Comparison of ENCODE assay signal across 8 mouse cellular contexts in genomic region chr2:132578059-132578458, GRCm38 (mm10). TPM values are rescaled to one million over a fixed set of nuclear protein-coding genes. Genes with fewer than 3 reads are reported as not detected.
DNase-seq lines count a peak whose midpoint lies in the region; ATAC-seq lines count a peak whose summit lies in the region.

No protein-coding gene starts in this region.

- H3K9me3 ChIP-seq in forebrain, embryonic 10.5 days, result 0 out of 2 replicates have a peak, but pooled peaks cover 2% of the 10 kb centered on the region
- no peaks in the 10 kb centered on the region for H3K9me3 ChIP-seq in heart, embryonic 16.5 days (replicated peaks; ENCODE audit: control insufficient read depth, low read length)
- no peaks in the 10 kb centered on the region for H3K9me3 ChIP-seq in liver, embryonic 15.5 days (replicated peaks)
- no peaks in the 10 kb centered on the region for H3K9me3 ChIP-seq in neural tube, embryonic 12.5 days

- H3K36me3 ChIP-seq in forebrain, embryonic 10.5 days (replicated peaks), result peaks cover 6% of the 10 kb centered on the region; the same call in 1 of the 2 replicates
- no peaks in the 10 kb centered on the region for H3K36me3 ChIP-seq in heart, embryonic 16.5 days (ENCODE audit: control insufficient read depth, insufficient read depth)
- H3K36me3 ChIP-seq in liver, embryonic 15.5 days (replicated peaks), result no peaks in the 10 kb centered on the region
- H3K36me3 ChIP-seq in neural tube, embryonic 12.5 days, result no peaks in the 10 kb centered on the region

- WGBS in forebrain, embryonic 10.5 days, result 1% methylated on average over 38 of the region's 38 CpGs
- 2% methylated on average over 38 of the region's 38 CpGs for WGBS in heart, embryonic 16.5 days
- under 1% methylated on average over 38 of the region's 38 CpGs for WGBS in liver, embryonic 15.5 days (ENCODE audit: insufficient replicate concordance)
- 2% methylated on average over 38 of the region's 38 CpGs for WGBS in neural tube, embryonic 12.5 days

- H3K27me3 ChIP-seq in forebrain, embryonic 10.5 days (ENCODE audit: poor library complexity, severe bottlenecking), result no peaks in the 10 kb centered on the region
- no peaks in the 10 kb centered on the region for H3K27me3 ChIP-seq in heart, embryonic 16.5 days (ENCODE audit: control insufficient read depth, insufficient read depth, low read length)
- H3K27me3 ChIP-seq in liver, embryonic 15.5 days, result no peaks in the 10 kb centered on the region
- H3K27me3 ChIP-seq in neural tube, embryonic 12.5 days (replicated peaks), result no peaks in the 10 kb centered on the region

- peak overlapping the region; percentile 93 for H3K9ac ChIP-seq in heart, embryonic 16.5 days (ENCODE audit: low read length)
- H3K9ac ChIP-seq in liver, embryonic 15.5 days, result peak overlapping the region; percentile 99
- H3K9ac ChIP-seq in neural tube, embryonic 12.5 days, result peak overlapping the region; percentile 96

- H3K4me3 ChIP-seq in forebrain, embryonic 10.5 days, result peak overlapping the region; percentile 87
- peak overlapping the region; percentile 96 for H3K4me3 ChIP-seq in heart, embryonic 16.5 days (ENCODE audit: low read length)
- H3K4me3 ChIP-seq in liver, embryonic 15.5 days (replicated peaks), result peak overlapping the region; percentile 86
- H3K4me3 ChIP-seq in neural tube, embryonic 12.5 days, result peak overlapping the region; percentile 80

- peak; percentile 94 for DNase-seq in c-Kit-negative CD71-positive TER-119-positive erythroid progenitor cells, embryonic 14.5 days (ENCODE audit: low read depth, low spot score)
- peak; percentile 94 for DNase-seq in forebrain, embryonic 10.5 days (ENCODE audit: extremely low spot score, low spot score)
- peak; percentile 97 to 99 for DNase-seq in kidney, postnatal 36 days
- DNase-seq in telencephalon, adult 2 months (ENCODE audit: low read depth, low spot score), result peak; percentile 72

- ATAC-seq in CD4-positive, CD25-positive, alpha-beta regulatory T cell, adult 4 months, result peak; percentile 91
- ATAC-seq in heart, embryonic 16.5 days (replicated peaks; ENCODE audit: extremely low read depth, insufficient read depth, low FRiP score), result peak; percentile 98
- peak; percentile 97 for ATAC-seq in liver, embryonic 15.5 days (ENCODE audit: insufficient read depth)
- ATAC-seq in neural tube, embryonic 12.5 days (ENCODE audit: low FRiP score, low read depth), result peak; percentile 99

- H3K27ac ChIP-seq in forebrain, embryonic 10.5 days, result peak overlapping the region; percentile 99
- H3K27ac ChIP-seq in heart, embryonic 16.5 days (ENCODE audit: low read length), result peak overlapping the region; percentile 98
- peak overlapping the region; percentile 99 for H3K27ac ChIP-seq in liver, embryonic 15.5 days (replicated peaks)
- peak overlapping the region; percentile 99 for H3K27ac ChIP-seq in neural tube, embryonic 12.5 days

- peak overlapping the region; percentile 89 for H3K4me2 ChIP-seq in heart, embryonic 16.5 days (ENCODE audit: low read depth, low read length)
- H3K4me2 ChIP-seq in liver, embryonic 15.5 days, result peak overlapping the region; percentile 76
- H3K4me2 ChIP-seq in neural tube, embryonic 12.5 days (replicated peaks), result peak overlapping the region; percentile 65

- H3K4me1 ChIP-seq in forebrain, embryonic 10.5 days, result peaks cover 17% of the 10 kb centered on the region
- H3K4me1 ChIP-seq in heart, embryonic 16.5 days (ENCODE audit: control insufficient read depth, insufficient read depth, low read length), result peaks cover 35% of the 10 kb centered on the region
- peaks cover 34% of the 10 kb centered on the region for H3K4me1 ChIP-seq in liver, embryonic 15.5 days (replicated peaks)
- H3K4me1 ChIP-seq in neural tube, embryonic 12.5 days, result peaks cover 25% of the 10 kb centered on the region

RNA-seq across cellular contexts. Expression of gene Gpcpd1, which starts 9.5 kb away (rescaled TPM):
- 10 to 100 TPM; 46.5 to 51.5 TPM for polyA plus RNA-seq in CD4-positive, CD25-positive, alpha-beta regulatory T cell, adult 4 months (2017; shearing (Covaris generic))
- polyA plus RNA-seq in forebrain, embryonic 10.5 days (2016; fragmentation: Nextera tagmentation; extraction: Ambion mirVana), result 24.7 and 31.7 TPM in 2 replicates
- 25.4 and 28.8 TPM in 2 replicates for polyA plus RNA-seq in heart, embryonic 16.5 days (2015; fragmentation: Nextera tagmentation; extraction: Ambion mirVana)
- 64.7 and 73.0 TPM in 2 replicates for polyA plus RNA-seq in liver, embryonic 15.5 days (2015; fragmentation: Nextera tagmentation; extraction: Ambion mirVana)
- polyA plus RNA-seq in neural tube, embryonic 12.5 days (2016; fragmentation: Nextera tagmentation; extraction: Ambion mirVana), result 74.9 and 76.6 TPM in 2 replicates

Comparison
In these comparisons a context has a peak if more than half of its experiments do, and no peak if none do; other contexts are left out.
1. Peak in every context shown above with its lines: DNase-seq, ATAC-seq, H3K4me3 ChIP-seq and H3K27ac ChIP-seq.